Mouse (Mus musculus) liver, adult 2 months (tissue): ENCODE data around the gene Plscr1.

Experiments
- CTCF ChIP-seq: fragments of 200-500 bp; IDR thresholded peaks from 2 replicates; pipeline ENCODE4 v1.5.1; 2011; ENCODE audit warnings: low read depth, low read length, control low read depth
- POLR2A ChIP-seq: fragments of 200-500 bp; IDR thresholded peaks from 2 replicates; pipeline ENCODE4 v1.6.1; 2011; ENCODE audit warnings: low read length, control low read depth; ENCODE audit not compliant: insufficient read depth; ENCODE audit errors: extremely low read depth

GRCm38 (mm10) chr9:92211048-92211447 lies 38.5 kb upstream of the Plscr1 start:
- TF ChIP-seq POLR2A (no peak), CTCF (no peak)
